Mouse (Mus musculus): Measurements from ENCODE around the gene Dnajc5. TPM values are rescaled to one million over a fixed set of nuclear protein-coding genes. Genes with fewer than 3 reads are reported as not detected.

The Dnajc5 gene
- polyA plus RNA-seq, 1 experiment from 2014 or later: 91.9 TPM

- Histone ChIP-seq H3K9me3 (replicated peaks) (no peaks in the 10 kb centered on the region), H3K27me3 (replicated peaks) (no peaks in the 10 kb centered on the region), H3K4me3 (no peak overlapping the region), H3K4me2 (no peak overlapping the region), H3K36me3 (peaks cover 74% of the 10 kb centered on the region), H3K9ac (no peak overlapping the region), H3K4me1 (replicated peaks) (0 out of 2 replicates have a peak, but pooled peaks cover 6% of the 10 kb centered on the region), H3K27ac (ENCODE audit: poor library complexity, severe bottlenecking) (no peak overlapping the region)
- no peak for ATAC-seq (ENCODE audit: insufficient number of reproducible peaks, low FRiP score)
- WGBS: 70% methylated on average over 5 of the region's 5 CpGs
These were observed 28.4 kb downstream of the Dnajc5 start for GRCm38 (mm10) chr2:181548682-181549081.

- Histone ChIP-seq H3K27me3 (replicated peaks) (no peaks in the 10 kb centered on the region), H3K27ac (ENCODE audit: poor library complexity, severe bottlenecking) (no peak overlapping the region), H3K4me3 (no peak overlapping the region), H3K4me2 (no peak overlapping the region), H3K9me3 (replicated peaks) (no peaks in the 10 kb centered on the region), H3K36me3 (peaks cover 82% of the 10 kb centered on the region), H3K9ac (no peak overlapping the region), H3K4me1 (replicated peaks) (0 out of 2 replicates have a peak, but pooled peaks cover 6% of the 10 kb centered on the region)
- WGBS: 93% methylated on average over 2 of the region's 2 CpGs
- ATAC-seq (ENCODE audit: insufficient number of reproducible peaks, low FRiP score): no peak
These were observed 29.9 kb downstream of the Dnajc5 start for GRCm38 (mm10) chr2:181550233-181550632.

- no peak overlapping the region for H3K9ac ChIP-seq
- H3K4me3 ChIP-seq: no peak overlapping the region
- no peak for ATAC-seq (ENCODE audit: insufficient number of reproducible peaks, low FRiP score)
- peaks cover 55% of the 10 kb centered on the region for H3K36me3 ChIP-seq
- H3K4me1 ChIP-seq (replicated peaks): no peaks in the 10 kb centered on the region
- no peak overlapping the region for H3K27ac ChIP-seq (ENCODE audit: poor library complexity, severe bottlenecking)
- no peaks in the 10 kb centered on the region for H3K9me3 ChIP-seq (replicated peaks)
- no peaks in the 10 kb centered on the region for H3K27me3 ChIP-seq (replicated peaks)
- no peak overlapping the region for H3K4me2 ChIP-seq
These were observed 33.5 kb downstream of the Dnajc5 start for GRCm38 (mm10) chr2:181553772-181554171.

- 76% methylated on average over 3 of the region's 3 CpGs for WGBS
- no peak overlapping the region for H3K4me3 ChIP-seq
- H3K9ac ChIP-seq: no peak overlapping the region
- H3K9me3 ChIP-seq (replicated peaks): 0 out of 2 replicates have a peak, but pooled peaks cover 3% of the 10 kb centered on the region
- H3K4me2 ChIP-seq: no peak overlapping the region
- no peaks in the 10 kb centered on the region for H3K27me3 ChIP-seq (replicated peaks)
- H3K4me1 ChIP-seq (replicated peaks): peaks cover 8% of the 10 kb centered on the region
- ATAC-seq (ENCODE audit: insufficient number of reproducible peaks, low FRiP score): no peak
- peaks cover 16% of the 10 kb centered on the region for H3K36me3 ChIP-seq
- H3K27ac ChIP-seq (ENCODE audit: poor library complexity, severe bottlenecking): no peak overlapping the region
These were observed 47.1 kb downstream of the Dnajc5 start for GRCm38 (mm10) chr2:181567338-181567737.

GRCm38 (mm10) chr2:181568272-181569008 lies 48.2 kb downstream of the Dnajc5 start:
- no peak overlapping the region for H3K9ac ChIP-seq
- H3K4me3 ChIP-seq: no peak overlapping the region
- 0 out of 2 replicates have a peak, but pooled peaks cover 3% of the 10 kb centered on the region for H3K9me3 ChIP-seq (replicated peaks)
- no peak overlapping the region for H3K27ac ChIP-seq (ENCODE audit: poor library complexity, severe bottlenecking)
- H3K4me1 ChIP-seq (replicated peaks): peaks cover 8% of the 10 kb centered on the region
- no peak overlapping the region for H3K4me2 ChIP-seq
- no peaks in the 10 kb centered on the region for H3K27me3 ChIP-seq (replicated peaks)
- peaks cover 27% of the 10 kb centered on the region for H3K36me3 ChIP-seq
- WGBS: 57% methylated on average over 7 of the region's 7 CpGs
- ATAC-seq (ENCODE audit: insufficient number of reproducible peaks, low FRiP score): no peak

GRCm38 (mm10) chr2:181569856-181570255 lies 49.6 kb downstream of the Dnajc5 start:
- H3K4me2 ChIP-seq: no peak overlapping the region
- ATAC-seq (ENCODE audit: insufficient number of reproducible peaks, low FRiP score): no peak
- H3K4me1 ChIP-seq (replicated peaks): peaks cover 8% of the 10 kb centered on the region
- H3K27me3 ChIP-seq (replicated peaks): no peaks in the 10 kb centered on the region
- no peak overlapping the region for H3K27ac ChIP-seq (ENCODE audit: poor library complexity, severe bottlenecking)
- WGBS: 92% methylated on average over 10 of the region's 10 CpGs
- H3K9me3 ChIP-seq (replicated peaks): 0 out of 2 replicates have a peak, but pooled peaks cover 3% of the 10 kb centered on the region
- H3K9ac ChIP-seq: no peak overlapping the region
- peaks cover 41% of the 10 kb centered on the region for H3K36me3 ChIP-seq
- H3K4me3 ChIP-seq: no peak overlapping the region

GRCm38 (mm10) chr2:181570375-181570774 lies 50.1 kb downstream of the Dnajc5 start:
- 0 out of 2 replicates have a peak, but pooled peaks cover 3% of the 10 kb centered on the region for H3K9me3 ChIP-seq (replicated peaks)
- H3K4me1 ChIP-seq (replicated peaks): peaks cover 8% of the 10 kb centered on the region
- no peak overlapping the region for H3K9ac ChIP-seq
- no peak overlapping the region for H3K27ac ChIP-seq (ENCODE audit: poor library complexity, severe bottlenecking)
- WGBS: 81% methylated on average over 8 of the region's 8 CpGs
- ATAC-seq (ENCODE audit: insufficient number of reproducible peaks, low FRiP score): no peak
- H3K4me2 ChIP-seq: no peak overlapping the region
- no peak overlapping the region for H3K4me3 ChIP-seq
- H3K36me3 ChIP-seq: peaks cover 44% of the 10 kb centered on the region
- H3K27me3 ChIP-seq (replicated peaks): no peaks in the 10 kb centered on the region

- H3K9me3 ChIP-seq (replicated peaks): no peaks in the 10 kb centered on the region
- no peaks in the 10 kb centered on the region for H3K27me3 ChIP-seq (replicated peaks)
- no peak for ATAC-seq (ENCODE audit: insufficient number of reproducible peaks, low FRiP score)
- WGBS: 66% methylated on average over 6 of the region's 6 CpGs
- H3K4me1 ChIP-seq (replicated peaks): peaks cover 8% of the 10 kb centered on the region
- peaks cover 41% of the 10 kb centered on the region for H3K36me3 ChIP-seq
- no peak overlapping the region for H3K4me2 ChIP-seq
- no peak overlapping the region for H3K4me3 ChIP-seq
- H3K9ac ChIP-seq: peak overlapping the region; percentile 42; the same call in 1 of the 2 replicates
- H3K27ac ChIP-seq (ENCODE audit: poor library complexity, severe bottlenecking): no peak overlapping the region
These were observed 50.8 kb downstream of the Dnajc5 start for GRCm38 (mm10) chr2:181570921-181571595.

GRCm38 (mm10) chr2:181571941-181572670 lies 51.8 kb downstream of the Dnajc5 start:
- H3K27me3 ChIP-seq (replicated peaks): no peaks in the 10 kb centered on the region
- H3K4me3 ChIP-seq: no peak overlapping the region
- peaks cover 41% of the 10 kb centered on the region for H3K36me3 ChIP-seq
- H3K9ac ChIP-seq: no peak overlapping the region
- H3K4me1 ChIP-seq (replicated peaks): peaks cover 13% of the 10 kb centered on the region
- H3K4me2 ChIP-seq: no peak overlapping the region
- no peaks in the 10 kb centered on the region for H3K9me3 ChIP-seq (replicated peaks)
- ATAC-seq (ENCODE audit: insufficient number of reproducible peaks, low FRiP score): no peak
- H3K27ac ChIP-seq (ENCODE audit: poor library complexity, severe bottlenecking): no peak overlapping the region
- WGBS: 89% methylated on average over 11 of the region's 11 CpGs

- ATAC-seq (ENCODE audit: insufficient number of reproducible peaks, low FRiP score): no peak
- 87% methylated on average over 15 of the region's 15 CpGs for WGBS
These were observed 52.9 kb downstream of the Dnajc5 start for GRCm38 (mm10) chr2:181572921-181573920.

More at GRCm38 (mm10) chr2:181572921-181573920, 52.9 kb downstream of the Dnajc5 start:
- Histone ChIP-seq H3K27me3 (replicated peaks) (no peaks in the 10 kb centered on the region), H3K9me3 (replicated peaks) (no peaks in the 10 kb centered on the region), H3K4me2 (no peak overlapping the region), H3K4me3 (no peak overlapping the region), H3K36me3 (peaks cover 41% of the 10 kb centered on the region), H3K4me1 (replicated peaks) (peaks cover 24% of the 10 kb centered on the region), H3K27ac (ENCODE audit: poor library complexity, severe bottlenecking) (no peak overlapping the region), H3K9ac (no peak overlapping the region)
